Mouse (Mus musculus): ENCODE results near the gene Vps9d1. TPM values are rescaled to one million over a fixed set of nuclear protein-coding genes. Genes with fewer than 3 reads are reported as not detected.
A peak's percentile ranks its signal among the peaks of the same experiment; 100 is the strongest.

The Vps9d1 gene
- polyA plus RNA-seq, 1 experiment from 2014 or later = 4.5 TPM

GRCm38 (mm10) chr8:123220917-123221316, 33.2 kb downstream of the Vps9d1 start:
- Histone ChIP-seq H3K9me3 (ENCODE audit: low read length) (no peaks in the 10 kb centered on the region), H3K36me3 (replicated peaks; ENCODE audit: insufficient read depth, low read length) (no peaks in the 10 kb centered on the region), H3K9ac (replicated peaks) (no peak overlapping the region), H3K4me2 (ENCODE audit: low read depth, low read length) (no peak overlapping the region), H3K4me3 (ENCODE audit: low read depth, low read length) (no peak overlapping the region), H3K27me3 (ENCODE audit: insufficient read depth, low read length) (no peaks in the 10 kb centered on the region), H3K4me1 (ENCODE audit: insufficient read depth) (peaks cover 15% of the 10 kb centered on the region), H3K27ac (ENCODE audit: low read depth) (no peak overlapping the region)
- WGBS (ENCODE audit: insufficient replicate concordance) = 48% methylated on average over 1 of the region's 1 CpGs
- DNase-seq (no peak), ATAC-seq (no peak)
- TF ChIP-seq EP300 (IDR thresholded peaks at IDR 0.05; ENCODE audit: low read depth) = no peak
- no peak for TF ChIP-seq CTCF (IDR thresholded peaks at IDR 0.05; ENCODE audit: low read depth)

- Histone ChIP-seq H3K4me3 (ENCODE audit: low read depth, low read length) (no peak overlapping the region), H3K9ac (replicated peaks) (no peak overlapping the region), H3K9me3 (ENCODE audit: low read length) (no peaks in the 10 kb centered on the region), H3K36me3 (replicated peaks; ENCODE audit: insufficient read depth, low read length) (no peaks in the 10 kb centered on the region), H3K4me1 (ENCODE audit: insufficient read depth) (peaks cover 13% of the 10 kb centered on the region), H3K4me2 (ENCODE audit: low read depth, low read length) (no peak overlapping the region), H3K27ac (ENCODE audit: low read depth) (no peak overlapping the region), H3K27me3 (ENCODE audit: insufficient read depth, low read length) (no peaks in the 10 kb centered on the region)
- no peak for DNase-seq
- no peak for ATAC-seq
- 62% methylated on average over 3 of the region's 3 CpGs for WGBS (ENCODE audit: insufficient replicate concordance)
- TF ChIP-seq EP300 (IDR thresholded peaks at IDR 0.05; ENCODE audit: low read depth) (no peak), CTCF (IDR thresholded peaks at IDR 0.05; ENCODE audit: low read depth) (no peak)
These were observed 38.7 kb downstream of the Vps9d1 start for GRCm38 (mm10) chr8:123215430-123215829.

GRCm38 (mm10) chr8:123213118-123213772, 40.9 kb downstream of the Vps9d1 start:
- Histone ChIP-seq H3K27ac (ENCODE audit: low read depth) (peak overlapping the region; percentile 86; the same call in 1 of the 2 replicates), H3K4me2 (ENCODE audit: low read depth, low read length) (peak overlapping the region; percentile 92), H3K9ac (replicated peaks) (peak overlapping the region; percentile 99), H3K4me1 (ENCODE audit: insufficient read depth) (peaks cover 13% of the 10 kb centered on the region), H3K9me3 (ENCODE audit: low read length) (no peaks in the 10 kb centered on the region), H3K4me3 (ENCODE audit: low read depth, low read length) (peak overlapping the region; percentile 98), H3K36me3 (replicated peaks; ENCODE audit: insufficient read depth, low read length) (peaks cover 21% of the 10 kb centered on the region), H3K27me3 (ENCODE audit: insufficient read depth, low read length) (no peaks in the 10 kb centered on the region)
- DNase-seq (no peak), ATAC-seq (peak; percentile 35)
- TF ChIP-seq CTCF (IDR thresholded peaks at IDR 0.05; ENCODE audit: low read depth) = no peak
- no peak for TF ChIP-seq EP300 (IDR thresholded peaks at IDR 0.05; ENCODE audit: low read depth)
- WGBS (ENCODE audit: insufficient replicate concordance) = 21% methylated on average over 22 of the region's 22 CpGs

DNA sequence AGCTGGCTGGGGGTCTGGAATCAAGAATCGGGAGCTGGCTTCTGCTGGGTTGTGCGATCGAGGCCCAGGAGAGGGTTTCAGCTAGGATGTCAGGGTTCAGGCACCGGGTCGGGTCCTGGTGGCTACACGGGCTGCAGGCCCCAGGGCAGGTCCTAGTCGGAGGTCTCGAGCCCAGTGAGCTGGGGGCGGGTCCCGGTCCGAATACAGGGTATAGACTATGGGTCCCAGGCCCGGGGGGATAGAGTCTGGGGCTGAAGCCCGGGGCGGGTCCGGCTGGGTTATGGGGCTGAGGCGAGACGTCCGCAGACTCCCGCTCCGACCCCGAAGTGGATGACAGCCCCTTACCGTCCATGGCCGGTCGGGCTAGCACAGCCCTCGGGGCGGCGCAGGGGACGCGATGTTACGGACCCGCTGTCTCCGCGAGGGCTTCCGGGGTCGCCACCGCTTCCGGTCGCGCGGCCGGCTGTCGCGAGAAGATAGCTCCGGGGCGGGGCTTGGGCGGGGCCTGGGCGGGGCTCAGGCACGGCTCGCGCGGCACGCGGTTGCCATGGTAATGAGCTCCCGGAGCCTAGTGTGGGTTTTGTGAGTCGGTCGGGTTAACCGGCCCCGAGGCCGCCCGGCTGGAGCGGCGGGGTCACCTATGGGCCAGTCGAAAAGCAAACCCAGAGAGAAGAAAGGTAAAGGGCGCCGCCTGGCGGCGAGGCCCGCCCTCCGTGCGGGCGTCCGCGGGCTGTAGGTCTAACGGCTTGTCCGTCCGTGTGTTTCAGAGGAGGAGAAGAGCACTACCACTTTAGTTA, 41.6 kb downstream of the Vps9d1 start, which contains the start of the genes Chmp1a and Spata33:
TSS of gene Chmp1a (minus strand) at position 443 of the 797 bp plus-strand sequence.
TSS of gene Spata33 (plus strand) at position 512 of the 797 bp plus-strand sequence.
- Histone ChIP-seq H3K4me3 (ENCODE audit: low read depth, low read length) (peak within 1 kb of the TSS; percentile 98), H3K9me3 (ENCODE audit: low read length) (no peaks in the 10 kb centered on the region), H3K27ac (ENCODE audit: low read depth) (peak within 1 kb of the TSS; percentile 86), H3K9ac (replicated peaks) (peak within 1 kb of the TSS; percentile 99), H3K27me3 (ENCODE audit: insufficient read depth, low read length) (no peaks in the 10 kb centered on the region), H3K4me2 (ENCODE audit: low read depth, low read length) (peak within 1 kb of the TSS; percentile 92), H3K4me1 (ENCODE audit: insufficient read depth) (peaks cover 13% of the 10 kb centered on the region), H3K36me3 (replicated peaks; ENCODE audit: insufficient read depth, low read length) (peaks cover 28% of the 10 kb centered on the region)
- DNase-seq = peak; percentile 98
- under 1% methylated on average over 76 of the region's 76 CpGs for WGBS (ENCODE audit: insufficient replicate concordance)
- ATAC-seq = peak; percentile 95
- TF ChIP-seq CTCF (IDR thresholded peaks at IDR 0.05; ENCODE audit: low read depth) (peak; percentile 73), EP300 (IDR thresholded peaks at IDR 0.05; ENCODE audit: low read depth) (peak; percentile 42; the same call in 1 of the 2 replicates)

DNA sequence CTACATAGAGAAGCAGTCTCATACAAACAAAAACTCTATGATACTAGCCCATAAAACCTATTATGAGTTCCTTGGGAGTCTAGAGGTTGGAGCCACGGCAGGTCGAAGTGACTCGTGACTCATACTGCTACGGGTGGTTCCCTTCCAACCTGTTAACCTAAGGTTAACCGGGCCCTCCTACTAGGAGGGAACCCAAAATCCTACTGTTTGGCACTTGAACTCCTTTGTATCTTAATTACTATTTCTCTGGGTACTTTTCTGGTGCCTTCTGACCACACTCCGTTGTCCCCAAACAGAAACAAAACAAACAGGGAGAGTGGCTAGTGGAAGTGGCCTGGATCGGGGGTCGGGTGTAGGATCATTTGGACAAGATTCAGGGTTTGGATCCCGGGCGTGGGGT, 42.3 kb downstream of the Vps9d1 start:
- H3K9ac ChIP-seq (replicated peaks) = peak overlapping the region; percentile 99
- no peaks in the 10 kb centered on the region for H3K9me3 ChIP-seq (ENCODE audit: low read length)
- peak overlapping the region; percentile 86 for H3K27ac ChIP-seq (ENCODE audit: low read depth)
- peak overlapping the region; percentile 92 for H3K4me2 ChIP-seq (ENCODE audit: low read depth, low read length)
- DNase-seq (peak; percentile 14), ATAC-seq (no peak)
- peak overlapping the region; percentile 98 for H3K4me3 ChIP-seq (ENCODE audit: low read depth, low read length)
- H3K27me3 ChIP-seq (ENCODE audit: insufficient read depth, low read length) = no peaks in the 10 kb centered on the region
- peaks cover 34% of the 10 kb centered on the region for H3K36me3 ChIP-seq (replicated peaks; ENCODE audit: insufficient read depth, low read length)
- TF ChIP-seq CTCF (IDR thresholded peaks at IDR 0.05; ENCODE audit: low read depth) (no peak), EP300 (IDR thresholded peaks at IDR 0.05; ENCODE audit: low read depth) (no peak)
- 21% methylated on average over 10 of the region's 10 CpGs for WGBS (ENCODE audit: insufficient replicate concordance)
- peaks cover 13% of the 10 kb centered on the region for H3K4me1 ChIP-seq (ENCODE audit: insufficient read depth)

GRCm38 (mm10) chr8:123203571-123203970, 50.6 kb downstream of the Vps9d1 start:
- H3K4me2 ChIP-seq (ENCODE audit: low read depth, low read length) = no peak overlapping the region
- peaks cover 27% of the 10 kb centered on the region for H3K36me3 ChIP-seq (replicated peaks; ENCODE audit: insufficient read depth, low read length)
- ATAC-seq (no peak), DNase-seq (no peak)
- no peak overlapping the region for H3K27ac ChIP-seq (ENCODE audit: low read depth)
- TF ChIP-seq CTCF (IDR thresholded peaks at IDR 0.05; ENCODE audit: low read depth) (no peak), EP300 (IDR thresholded peaks at IDR 0.05; ENCODE audit: low read depth) (no peak)
- no peaks in the 10 kb centered on the region for H3K9me3 ChIP-seq (ENCODE audit: low read length)
- H3K9ac ChIP-seq (replicated peaks) = no peak overlapping the region
- no peaks in the 10 kb centered on the region for H3K27me3 ChIP-seq (ENCODE audit: insufficient read depth, low read length)
- H3K4me1 ChIP-seq (ENCODE audit: insufficient read depth) = no peaks in the 10 kb centered on the region
- WGBS (ENCODE audit: insufficient replicate concordance) = 85% methylated on average over 3 of the region's 3 CpGs
- H3K4me3 ChIP-seq (ENCODE audit: low read depth, low read length) = no peak overlapping the region
